Mouse (Mus musculus) neural tube, embryonic 14.5 days (tissue): ENCODE results near the gene Fyn. TPM values are rescaled to one million over a fixed set of nuclear protein-coding genes. Genes with fewer than 3 reads are reported as not detected.
A peak's percentile ranks its signal among the peaks of the same experiment; 100 is the strongest.

Experiments used
- ATAC-seq: fragments of 200-750 bp; cut with Nextera tagmentation; 2 replicates; pipeline ENCODE4 v1.8.0; 2017; ENCODE audit warnings: low read depth, mild to moderate bottlenecking, moderate TSS enrichment, moderate library complexity
- H3K27ac ChIP-seq: fragments of 300-500 bp; sonication (generic); 2 replicates; pipeline ENCODE4 v1.5.1; 2014; ENCODE audit warnings: low read depth, mild to moderate bottlenecking, control low read depth, low read length, moderate library complexity, mixed read lengths
- H3K27me3 ChIP-seq: fragments of 300-500 bp; sonication (generic); 2 replicates; pipeline ENCODE4 v1.6.1; 2014; ENCODE audit warnings: low read length; ENCODE audit not compliant: control insufficient read depth, insufficient read depth
- H3K36me3 ChIP-seq: fragments of 300-500 bp; sonication (generic); 2 replicates; pipeline ENCODE4 v1.6.1; 2014; ENCODE audit warnings: low read length, mixed read lengths; ENCODE audit not compliant: control insufficient read depth, insufficient read depth
- H3K4me1 ChIP-seq: fragments of 300-500 bp; sonication (generic); 2 replicates; pipeline ENCODE4 v1.6.1; 2014; ENCODE audit warnings: low read length; ENCODE audit not compliant: control insufficient read depth, insufficient read depth
- H3K4me2 ChIP-seq: fragments of 300-500 bp; sonication (generic); 2 replicates; pipeline ENCODE4 v1.6.1; 2014; ENCODE audit warnings: mild to moderate bottlenecking, low read depth, low read length, control low read depth
- H3K4me3 ChIP-seq: fragments of 300-500 bp; sonication (generic); 2 replicates; pipeline ENCODE4 v1.5.1; 2014; ENCODE audit warnings: low read depth, low read length, control low read depth, mixed read lengths
- H3K9ac ChIP-seq: fragments of 300-500 bp; sonication (generic); replicated peaks from 2 replicates; pipeline ENCODE4 v1.6.1; 2014; ENCODE audit warnings: low read depth, mild to moderate bottlenecking, control low read depth, low read length, mixed read lengths
- H3K9me3 ChIP-seq: fragments of 300-500 bp; sonication (generic); 2 replicates; pipeline ENCODE4 v1.6.1; 2016; ENCODE audit warnings: low read length; ENCODE audit not compliant: control insufficient read depth
- WGBS: fragments of 180-500 bp; shearing (Covaris S2); extraction: QIAGEN DNeasy Blood & Tissue Kit; methylation state at CpG from one replicate; pipeline ENCODE4 v1.1.7; 2014; 5-methylcytosine and 5-hydroxymethylcytosine counted together
- polyA plus RNA-seq: library from polyadenylated mRNA; unstranded; fragments of >200 nt; fragmentation: Nextera tagmentation; extraction: Ambion mirVana; gene quantifications from 2 replicates; pipeline ENCODE4 v1.2.1, GENCODE M21; 2014

Gene Fyn
- polyA plus RNA-seq, 1 experiment from 2014 or later, result 113 TPM

DNA sequence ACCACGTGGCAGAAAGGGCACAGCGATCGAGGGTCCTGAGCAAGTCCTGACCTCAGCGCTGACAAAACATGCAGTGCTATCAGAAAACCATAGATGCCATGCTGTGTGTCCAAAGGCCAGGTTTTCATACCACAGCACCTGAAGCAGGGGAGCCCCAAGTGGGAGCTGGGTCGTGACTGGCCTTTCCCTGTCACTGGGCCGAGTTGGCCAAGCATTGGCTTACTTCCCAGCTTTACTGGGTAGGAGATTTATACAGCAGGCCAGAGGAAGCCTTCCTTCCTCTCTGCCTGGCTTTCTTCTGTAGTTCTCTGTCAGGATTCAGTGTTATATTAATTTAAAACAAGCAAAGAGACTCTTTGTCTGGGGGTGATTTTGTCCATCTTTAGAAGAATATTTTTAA lies 35.1 kb downstream of the Fyn start:
- Histone ChIP-seq H3K9me3 (no peaks in the 10 kb centered on the region), H3K27ac (no peak overlapping the region), H3K27me3 (no peaks in the 10 kb centered on the region), H3K4me2 (no peak overlapping the region), H3K4me1 (no peaks in the 10 kb centered on the region; the same call in 1 of the 2 replicates), H3K36me3 (no peaks in the 10 kb centered on the region), H3K4me3 (no peak overlapping the region), H3K9ac (no peak overlapping the region)
- 85% methylated on average over 6 of the region's 6 CpGs for WGBS
- no peak for ATAC-seq

DNA sequence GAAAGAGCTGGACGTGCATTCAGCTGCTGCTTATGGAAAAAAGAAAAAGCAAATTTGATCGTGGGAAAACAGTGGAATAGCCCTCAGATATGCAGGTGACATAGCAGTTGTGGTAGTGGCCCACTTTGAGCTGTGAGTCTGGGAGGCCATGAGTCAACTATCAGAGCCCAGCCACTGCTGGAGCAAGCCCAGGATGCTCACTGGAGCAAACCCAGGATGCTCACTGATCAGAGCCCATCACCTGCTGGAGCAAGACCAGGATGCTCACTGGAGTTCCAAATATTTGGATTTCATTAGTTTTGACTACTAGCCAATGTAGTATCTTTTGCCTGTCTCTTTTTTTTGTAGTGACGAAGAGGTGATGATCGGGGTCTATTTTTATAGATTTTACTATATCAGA lies 35.5 kb downstream of the Fyn start:
- no peak overlapping the region for H3K9ac ChIP-seq
- no peak overlapping the region for H3K4me3 ChIP-seq
- H3K4me1 ChIP-seq, result no peaks in the 10 kb centered on the region; the same call in 1 of the 2 replicates
- no peak overlapping the region for H3K27ac ChIP-seq
- no peaks in the 10 kb centered on the region for H3K27me3 ChIP-seq
- no peaks in the 10 kb centered on the region for H3K36me3 ChIP-seq
- WGBS, result 90% methylated on average over 4 of the region's 4 CpGs
- ATAC-seq, result no peak
- H3K9me3 ChIP-seq, result no peaks in the 10 kb centered on the region
- H3K4me2 ChIP-seq, result no peak overlapping the region

DNA sequence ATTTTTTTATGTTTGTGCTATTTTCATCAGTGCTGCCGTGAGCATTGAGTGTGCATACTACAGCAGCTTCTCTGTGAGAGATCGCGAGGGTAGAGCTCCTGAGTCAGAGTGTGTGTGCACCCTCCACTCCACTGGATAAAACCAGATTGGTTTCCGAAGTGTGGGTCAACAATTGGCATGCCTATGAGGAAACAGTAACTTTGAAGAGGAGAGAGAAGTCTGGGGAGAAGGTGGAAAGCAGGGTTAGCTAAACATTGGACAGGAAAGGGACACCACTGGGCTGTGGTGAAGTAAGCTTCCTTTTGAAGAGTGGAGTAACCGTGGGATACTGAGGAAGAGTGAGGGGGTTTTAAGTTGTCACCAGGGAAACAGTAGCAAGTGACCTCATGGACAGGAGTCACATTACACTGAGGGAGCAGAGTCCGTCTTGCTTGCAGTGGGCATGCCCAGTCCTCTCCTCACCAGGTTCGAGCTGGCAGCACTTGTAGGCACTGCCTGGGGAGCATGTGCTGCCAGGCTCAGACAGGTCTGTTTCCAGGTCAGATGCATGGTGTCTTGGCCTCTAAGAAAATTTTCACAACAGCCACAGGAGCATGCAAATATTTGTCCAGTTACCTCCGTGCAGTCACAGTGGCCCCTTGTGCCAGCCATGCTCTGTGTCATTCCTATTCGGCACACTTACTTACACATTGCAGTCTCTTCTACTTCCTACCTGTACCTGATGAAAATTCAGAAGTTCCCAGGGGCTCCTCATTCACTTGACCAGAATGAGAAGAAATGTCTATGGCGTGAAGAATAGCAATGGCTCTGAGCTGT lies 37.5 kb downstream of the Fyn start:
- Histone ChIP-seq H3K9ac (no peak overlapping the region), H3K4me2 (no peak overlapping the region), H3K36me3 (no peaks in the 10 kb centered on the region), H3K4me3 (no peak overlapping the region), H3K9me3 (no peaks in the 10 kb centered on the region), H3K27ac (no peak overlapping the region), H3K4me1 (no peaks in the 10 kb centered on the region; the same call in 1 of the 2 replicates), H3K27me3 (no peaks in the 10 kb centered on the region)
- WGBS, result 70% methylated on average over 10 of the region's 10 CpGs
- ATAC-seq, result no peak

DNA sequence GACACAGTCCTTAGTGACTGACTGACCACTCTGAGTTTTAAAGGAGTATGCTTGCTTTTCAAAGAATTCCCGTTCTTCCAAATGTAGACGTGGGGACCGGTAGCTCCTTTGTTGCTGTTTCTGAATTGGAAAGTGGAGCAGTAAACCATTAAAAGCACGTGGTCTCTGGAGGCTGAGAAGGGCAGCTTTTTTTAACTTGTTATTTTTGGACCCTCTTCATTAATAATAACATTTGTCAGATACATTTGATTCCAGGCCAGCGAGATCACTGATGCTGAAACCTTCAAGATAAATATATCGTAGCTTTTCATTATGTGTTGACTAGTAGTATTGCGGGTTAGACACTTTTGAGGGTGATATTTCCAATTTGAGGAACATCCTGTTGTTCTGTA lies 38.1 kb downstream of the Fyn start:
- Histone ChIP-seq H3K27ac (no peak overlapping the region), H3K36me3 (no peaks in the 10 kb centered on the region), H3K9ac (no peak overlapping the region), H3K27me3 (no peaks in the 10 kb centered on the region), H3K4me3 (no peak overlapping the region), H3K4me1 (no peaks in the 10 kb centered on the region; the same call in 1 of the 2 replicates), H3K9me3 (no peaks in the 10 kb centered on the region), H3K4me2 (no peak overlapping the region)
- no peak for ATAC-seq
- WGBS, result 76% methylated on average over 7 of the region's 7 CpGs

DNA sequence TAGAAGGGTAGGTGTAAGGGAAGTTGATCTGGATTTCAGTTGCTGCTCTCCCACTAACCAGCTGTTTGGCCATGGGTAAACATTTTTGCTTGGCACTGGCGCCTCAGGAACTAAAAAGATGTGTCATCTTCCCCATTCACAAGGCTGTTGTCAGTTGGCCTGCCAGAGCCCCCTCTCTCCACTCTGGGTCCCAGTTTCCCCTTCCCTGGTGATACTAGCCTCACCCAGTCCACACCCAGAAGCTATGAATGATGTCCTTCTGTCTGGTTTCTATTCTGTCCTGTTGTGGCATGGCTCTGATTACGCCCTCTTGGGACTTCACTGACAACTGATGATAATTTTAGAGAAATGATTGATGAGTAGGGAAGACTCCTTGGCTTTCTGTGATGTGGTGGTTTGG lies 38.9 kb downstream of the Fyn start:
- no peak overlapping the region for H3K27ac ChIP-seq
- H3K4me1 ChIP-seq, result no peaks in the 10 kb centered on the region; the same call in 1 of the 2 replicates
- no peaks in the 10 kb centered on the region for H3K9me3 ChIP-seq
- H3K27me3 ChIP-seq, result no peaks in the 10 kb centered on the region
- no peak overlapping the region for H3K4me3 ChIP-seq
- 97% methylated on average over 2 of the region's 2 CpGs for WGBS
- H3K4me2 ChIP-seq, result no peak overlapping the region
- ATAC-seq, result no peak
- no peaks in the 10 kb centered on the region for H3K36me3 ChIP-seq
- H3K9ac ChIP-seq, result no peak overlapping the region

DNA sequence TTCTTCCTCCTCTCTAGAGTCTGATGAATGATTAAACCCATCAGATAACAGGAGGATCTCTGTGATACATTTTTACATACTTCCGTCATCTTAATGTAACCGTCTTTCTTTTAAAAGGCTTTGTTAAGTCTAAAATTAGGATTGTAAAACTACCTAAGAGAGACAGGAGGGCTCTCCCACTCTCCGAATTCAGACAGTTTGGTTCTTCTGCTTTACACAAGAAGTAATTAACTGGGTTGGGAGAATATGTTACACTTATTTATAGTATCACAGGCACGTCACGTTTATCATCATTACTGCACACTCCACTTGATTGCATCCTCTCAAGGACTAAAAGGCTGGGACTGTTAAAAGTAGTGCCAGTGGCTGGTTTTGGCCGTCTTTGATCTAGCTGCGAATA lies 40.9 kb downstream of the Fyn start:
- Histone ChIP-seq H3K4me1 (peaks cover 8% of the 10 kb centered on the region; the same call in 1 of the 2 replicates), H3K36me3 (no peaks in the 10 kb centered on the region), H3K27ac (no peak overlapping the region), H3K9me3 (no peaks in the 10 kb centered on the region), H3K9ac (no peak overlapping the region), H3K4me2 (no peak overlapping the region), H3K27me3 (no peaks in the 10 kb centered on the region), H3K4me3 (no peak overlapping the region)
- no peak for ATAC-seq
- 69% methylated on average over 7 of the region's 7 CpGs for WGBS

DNA sequence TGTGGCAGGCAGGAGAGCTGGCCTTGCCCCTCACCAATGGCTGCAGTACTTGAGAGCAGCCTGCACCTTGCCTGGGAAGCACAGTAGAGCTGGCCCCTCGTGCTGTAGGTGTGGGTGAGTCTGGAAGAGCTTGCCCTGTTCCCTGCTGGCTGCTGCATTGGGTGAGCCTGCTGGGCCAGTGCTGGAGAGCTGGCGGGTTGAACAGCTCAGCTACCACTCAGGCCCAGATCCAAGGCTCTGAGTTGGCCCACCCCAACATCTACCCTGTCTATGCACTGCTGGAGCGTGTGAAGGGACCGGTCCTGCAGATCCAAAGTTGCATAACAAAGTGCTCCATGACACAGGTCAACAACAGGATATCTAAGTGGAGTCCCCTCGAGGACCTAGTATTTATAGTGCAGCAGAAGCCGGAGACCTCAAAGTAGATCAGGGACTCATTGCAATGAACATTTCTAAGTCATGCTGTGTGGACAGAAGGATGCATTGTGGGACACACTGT lies 41.5 kb downstream of the Fyn start:
- Histone ChIP-seq H3K4me2 (no peak overlapping the region), H3K4me1 (peaks cover 8% of the 10 kb centered on the region; the same call in 1 of the 2 replicates), H3K27me3 (no peaks in the 10 kb centered on the region), H3K9me3 (no peaks in the 10 kb centered on the region), H3K36me3 (no peaks in the 10 kb centered on the region), H3K4me3 (no peak overlapping the region), H3K27ac (no peak overlapping the region), H3K9ac (no peak overlapping the region)
- ATAC-seq, result peak; percentile 16; the same call in 1 of the 2 replicates
- WGBS, result 87% methylated on average over 6 of the region's 6 CpGs

DNA sequence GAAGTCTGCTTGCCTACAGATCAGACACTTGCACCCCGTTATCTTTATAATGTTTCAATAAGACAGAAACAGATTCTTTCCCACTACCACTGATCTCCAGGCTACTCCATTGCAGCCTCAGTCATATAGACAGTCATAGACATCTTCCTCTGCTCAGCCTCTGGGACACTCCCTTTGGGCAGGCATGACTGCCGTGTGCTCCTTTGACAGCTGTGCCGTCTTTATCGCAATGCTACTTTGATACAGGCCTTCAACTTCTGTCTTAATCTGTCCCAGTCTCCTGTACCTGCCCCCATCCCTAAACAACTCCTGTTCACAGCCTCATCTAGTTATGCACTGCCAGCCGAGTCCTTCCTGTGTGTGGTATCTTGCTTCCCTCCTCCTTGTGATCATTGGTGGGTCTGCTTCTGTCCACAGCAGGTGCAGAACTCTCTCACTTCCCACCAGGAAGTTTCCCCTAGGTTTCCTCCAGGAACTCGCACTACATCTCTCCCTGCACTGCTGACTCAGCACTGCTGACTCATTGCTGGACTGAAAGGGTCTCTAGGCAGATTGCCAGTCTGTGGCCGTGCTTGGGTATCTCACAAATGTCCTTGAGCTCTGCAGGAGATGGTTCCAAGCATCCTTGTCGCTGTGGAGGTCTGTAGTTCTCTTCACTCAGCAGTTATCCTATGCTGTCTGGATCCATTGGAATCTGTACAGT lies 43.4 kb downstream of the Fyn start:
- no peaks in the 10 kb centered on the region for H3K36me3 ChIP-seq
- H3K9me3 ChIP-seq, result no peaks in the 10 kb centered on the region
- no peak for ATAC-seq
- H3K27ac ChIP-seq, result no peak overlapping the region
- no peak overlapping the region for H3K4me3 ChIP-seq
- H3K4me1 ChIP-seq, result peaks cover 10% of the 10 kb centered on the region; the same call in 1 of the 2 replicates
- WGBS, result 76% methylated on average over 8 of the region's 8 CpGs
- H3K27me3 ChIP-seq, result no peaks in the 10 kb centered on the region
- H3K4me2 ChIP-seq, result no peak overlapping the region
- H3K9ac ChIP-seq, result no peak overlapping the region
